ENCODE assay signal across 20 mouse cellular contexts in genomic region chr9:21816716-21817305, GRCm38 (mm10). TPM values are rescaled to one million over a fixed set of nuclear protein-coding genes. Genes with fewer than 3 reads are reported as not detected.
A peak's percentile ranks its signal among the peaks of the same experiment; 100 is the strongest.
DNase-seq lines count a peak whose midpoint lies in the region; ATAC-seq and TF ChIP-seq lines count a peak whose summit lies in the region.
"Had no signal": no experiment of that assay in that cellular context is flagged by ENCODE, and none has a peak within 500 bp of the region (broad histone marks: within the 10 kb centered on the region; RNA-seq: fewer than 3 reads in every experiment).

No protein-coding gene starts in this region.

- no peak overlapping the region for H3K4me3 ChIP-seq in forebrain, embryonic 10.5 days
- no peak overlapping the region for H3K4me3 ChIP-seq in forebrain, embryonic 16.5 days (replicated peaks; ENCODE audit: low read length)
- H3K4me3 ChIP-seq in midbrain, embryonic 11.5 days (ENCODE audit: low read depth, low read length): no peak overlapping the region
- no peak overlapping the region for H3K4me3 ChIP-seq in midbrain, embryonic 14.5 days (replicated peaks; ENCODE audit: low read depth, low read length)
- no peak overlapping the region for H3K4me3 ChIP-seq in liver, postnatal 0 days (ENCODE audit: low read depth, low read length)
- no peak overlapping the region for H3K4me3 ChIP-seq in thymus, adult 2 months (ENCODE audit: control insufficient read depth, insufficient read depth, low read length)
- no peak overlapping the region for H3K4me3 ChIP-seq in lung, adult 2 months (replicated peaks; ENCODE audit: extremely low read depth, low read depth, low read length)
- H3K4me3 ChIP-seq: embryonic facial prominence, embryonic 13.5 days; forebrain, embryonic 15.5 days; stomach, embryonic 15.5 days had no signal

- H3K36me3 ChIP-seq in forebrain, embryonic 10.5 days (replicated peaks): peaks cover 64% of the 10 kb centered on the region
- no peaks in the 10 kb centered on the region for H3K36me3 ChIP-seq in forebrain, embryonic 16.5 days (ENCODE audit: control insufficient read depth, insufficient read depth)
- H3K36me3 ChIP-seq in midbrain, embryonic 11.5 days (ENCODE audit: control insufficient read depth, insufficient read depth, low read length): no peaks in the 10 kb centered on the region
- 0 out of 2 replicates have a peak, but pooled peaks cover 2% of the 10 kb centered on the region for H3K36me3 ChIP-seq in midbrain, embryonic 14.5 days (ENCODE audit: control insufficient read depth, insufficient read depth, low read length)
- H3K36me3 ChIP-seq in liver, postnatal 0 days (replicated peaks; ENCODE audit: insufficient read depth, low read length): peaks cover 4% of the 10 kb centered on the region; the same call in 1 of the 2 replicates
- H3K36me3 ChIP-seq in thymus, adult 2 months (ENCODE audit: control insufficient read depth, insufficient read depth, low read length): no peaks in the 10 kb centered on the region
- H3K36me3 ChIP-seq: forebrain, embryonic 15.5 days had no signal

- 0 out of 2 replicates have a peak overlapping the region, but pooled peaks have one; percentile 15 for H3K27ac ChIP-seq in forebrain, embryonic 10.5 days
- H3K27ac ChIP-seq in forebrain, embryonic 16.5 days (ENCODE audit: low read length): no peak overlapping the region
- H3K27ac ChIP-seq in midbrain, embryonic 11.5 days (ENCODE audit: low read depth, low read length): no peak overlapping the region
- no peak overlapping the region for H3K27ac ChIP-seq in midbrain, embryonic 14.5 days (replicated peaks; ENCODE audit: low read depth, low read length)
- no peak overlapping the region for H3K27ac ChIP-seq in liver, postnatal 0 days (ENCODE audit: low read depth)
- no peak overlapping the region for H3K27ac ChIP-seq in thymus, adult 2 months (ENCODE audit: control insufficient read depth, insufficient read depth, low read length)
- H3K27ac ChIP-seq: embryonic facial prominence, embryonic 13.5 days; forebrain, embryonic 15.5 days; stomach, embryonic 15.5 days had no signal

- no peak for ATAC-seq in forebrain, embryonic 16.5 days
- ATAC-seq in midbrain, embryonic 11.5 days (ENCODE audit: low FRiP score): no peak
- no peak for ATAC-seq in midbrain, embryonic 14.5 days (ENCODE audit: low FRiP score, low TSS enrichment)
- ATAC-seq in liver, postnatal 0 days: 0 out of 2 replicates have a peak, but pooled peaks have one; percentile 33
- ATAC-seq: forebrain, embryonic 15.5 days had no signal

- 80% methylated on average over 9 of the region's 9 CpGs for WGBS in forebrain, embryonic 10.5 days
- 78% methylated on average over 9 of the region's 9 CpGs for WGBS in forebrain, embryonic 16.5 days
- WGBS in midbrain, embryonic 11.5 days: 76% methylated on average over 9 of the region's 9 CpGs
- WGBS in midbrain, embryonic 14.5 days: 76% methylated on average over 9 of the region's 9 CpGs
- 47% methylated on average over 9 of the region's 9 CpGs for WGBS in liver, postnatal 0 days (ENCODE audit: insufficient replicate concordance)
- WGBS in thymus, adult 2 months: 56% methylated on average over 9 of the region's 9 CpGs
- WGBS in lung, adult 2 months: 70% methylated on average over 9 of the region's 9 CpGs

- H3K9me3 ChIP-seq in forebrain, embryonic 10.5 days: no peaks in the 10 kb centered on the region
- H3K9me3 ChIP-seq in forebrain, embryonic 16.5 days (ENCODE audit: control insufficient read depth, low read length): no peaks in the 10 kb centered on the region
- no peaks in the 10 kb centered on the region for H3K9me3 ChIP-seq in midbrain, embryonic 11.5 days (ENCODE audit: control insufficient read depth, low read length)
- no peaks in the 10 kb centered on the region for H3K9me3 ChIP-seq in midbrain, embryonic 14.5 days (ENCODE audit: control insufficient read depth, low read length)
- H3K9me3 ChIP-seq in liver, postnatal 0 days (ENCODE audit: low read length): no peaks in the 10 kb centered on the region
- H3K9me3 ChIP-seq: embryonic facial prominence, embryonic 13.5 days; forebrain, embryonic 15.5 days; stomach, embryonic 15.5 days had no signal

- H3K4me2 ChIP-seq in forebrain, embryonic 16.5 days (ENCODE audit: low read length): no peak overlapping the region
- no peak overlapping the region for H3K4me2 ChIP-seq in midbrain, embryonic 11.5 days
- H3K4me2 ChIP-seq in midbrain, embryonic 14.5 days (ENCODE audit: low read length): no peak overlapping the region
- no peak overlapping the region for H3K4me2 ChIP-seq in liver, postnatal 0 days (ENCODE audit: low read depth, low read length)
- H3K4me2 ChIP-seq: embryonic facial prominence, embryonic 13.5 days; forebrain, embryonic 15.5 days; stomach, embryonic 15.5 days had no signal

- DNase-seq in forebrain, embryonic 10.5 days (ENCODE audit: extremely low spot score, low spot score): no peak
- peak; percentile 60 for DNase-seq in midbrain, embryonic 11.5 days (ENCODE audit: low spot score, missing footprints)
- no peak for DNase-seq in midbrain, embryonic 14.5 days
- no peak for DNase-seq in liver, postnatal 0 days
- peak; percentile 60 for DNase-seq in yolk sac, embryonic 10.5 days (ENCODE audit: low spot score)
- no peak for DNase-seq in thymus, adult 2 months
- DNase-seq in lung, adult 2 months: no peak
- DNase-seq: adrenal gland, adult 2 months; cerebellum, adult 9-10 months; gastrocnemius, postnatal 36 days; left cerebral cortex, postnatal 4 days; lung, adult 18-20 months; right cerebral cortex, postnatal 25 days; thymus, adult 18-20 months had no signal

- H3K9ac ChIP-seq in forebrain, embryonic 16.5 days (replicated peaks; ENCODE audit: low read depth, low read length): no peak overlapping the region
- H3K9ac ChIP-seq in midbrain, embryonic 11.5 days (ENCODE audit: low read length): no peak overlapping the region
- no peak overlapping the region for H3K9ac ChIP-seq in midbrain, embryonic 14.5 days (replicated peaks; ENCODE audit: low read length)
- H3K9ac ChIP-seq in liver, postnatal 0 days (replicated peaks): no peak overlapping the region
- H3K9ac ChIP-seq: embryonic facial prominence, embryonic 13.5 days; forebrain, embryonic 15.5 days; stomach, embryonic 15.5 days had no signal

- TF ChIP-seq POLR2A in thymus, adult 2 months (IDR thresholded peaks at IDR 0.05; ENCODE audit: control insufficient read depth, extremely low read depth, insufficient read depth, low read length, poor library complexity): no peak
- no peak for TF ChIP-seq POLR2A in lung, adult 2 months (IDR thresholded peaks at IDR 0.05; ENCODE audit: borderline replicate concordance, extremely low read depth, low read depth, low read length)

- TF ChIP-seq CTCF in liver, postnatal 0 days (IDR thresholded peaks at IDR 0.05; ENCODE audit: low read depth): no peak
- no peak for TF ChIP-seq CTCF in thymus, adult 2 months (IDR thresholded peaks at IDR 0.05; ENCODE audit: borderline replicate concordance, control insufficient read depth, extremely low read depth, insufficient read depth, low read length, poor library complexity)
- no peak for TF ChIP-seq CTCF in lung, adult 2 months (IDR thresholded peaks at IDR 0.05; ENCODE audit: insufficient read depth, low read length)

- H3K4me1 ChIP-seq in forebrain, embryonic 10.5 days: no peaks in the 10 kb centered on the region
- H3K4me1 ChIP-seq in forebrain, embryonic 16.5 days (replicated peaks; ENCODE audit: control insufficient read depth, insufficient read depth, low read length): peaks cover 16% of the 10 kb centered on the region
- H3K4me1 ChIP-seq in midbrain, embryonic 11.5 days (ENCODE audit: control insufficient read depth, insufficient read depth, low read length): no peaks in the 10 kb centered on the region
- H3K4me1 ChIP-seq in midbrain, embryonic 14.5 days (ENCODE audit: control insufficient read depth, insufficient read depth, low read length): no peaks in the 10 kb centered on the region
- no peaks in the 10 kb centered on the region for H3K4me1 ChIP-seq in liver, postnatal 0 days (ENCODE audit: insufficient read depth)
- H3K4me1 ChIP-seq in thymus, adult 2 months (replicated peaks; ENCODE audit: control insufficient read depth, insufficient read depth, low read length): no peaks in the 10 kb centered on the region
- H3K4me1 ChIP-seq in lung, adult 2 months (ENCODE audit: control insufficient read depth, insufficient read depth, low read length): no peaks in the 10 kb centered on the region
- H3K4me1 ChIP-seq: embryonic facial prominence, embryonic 13.5 days; stomach, embryonic 15.5 days had no signal

- TF ChIP-seq EP300 in liver, postnatal 0 days (IDR thresholded peaks at IDR 0.05; ENCODE audit: low read depth): no peak

- no peaks in the 10 kb centered on the region for H3K27me3 ChIP-seq in forebrain, embryonic 10.5 days (ENCODE audit: poor library complexity, severe bottlenecking)
- H3K27me3 ChIP-seq in forebrain, embryonic 16.5 days (replicated peaks; ENCODE audit: control insufficient read depth, insufficient read depth, low read length): no peaks in the 10 kb centered on the region
- no peaks in the 10 kb centered on the region for H3K27me3 ChIP-seq in midbrain, embryonic 11.5 days (ENCODE audit: control insufficient read depth, insufficient read depth, low read length)
- H3K27me3 ChIP-seq in midbrain, embryonic 14.5 days (ENCODE audit: control insufficient read depth, insufficient read depth, low read length): no peaks in the 10 kb centered on the region
- no peaks in the 10 kb centered on the region for H3K27me3 ChIP-seq in liver, postnatal 0 days (ENCODE audit: insufficient read depth, low read length)
- no peaks in the 10 kb centered on the region for H3K27me3 ChIP-seq in thymus, adult 2 months (ENCODE audit: control insufficient read depth, insufficient read depth, low read length)
- H3K27me3 ChIP-seq: embryonic facial prominence, embryonic 13.5 days; forebrain, embryonic 15.5 days; stomach, embryonic 15.5 days had no signal

RNA-seq across cellular contexts. Expression of gene Kank2, which starts 18.3 kb away (rescaled TPM):
- 8.6 and 8.9 TPM in 2 replicates for polyA plus RNA-seq in forebrain, embryonic 10.5 days (2016; fragmentation: Nextera tagmentation; extraction: Ambion mirVana)
- polyA plus RNA-seq in forebrain, embryonic 16.5 days (2015; fragmentation: Nextera tagmentation; extraction: Ambion mirVana): 3.2 and 3.7 TPM in 2 replicates
- 3.5 and 3.9 TPM in 2 replicates for polyA plus RNA-seq in midbrain, embryonic 11.5 days (2014; fragmentation: Nextera tagmentation; extraction: Ambion mirVana)
- polyA plus RNA-seq in midbrain, embryonic 14.5 days (2014; fragmentation: Nextera tagmentation; extraction: Ambion mirVana): 0.66 and 2.7 TPM in 2 replicates
- polyA plus RNA-seq in liver, postnatal 0 days (2015; fragmentation: Nextera tagmentation; extraction: Ambion mirVana): 2.8 and 3.7 TPM in 2 replicates
- polyA plus RNA-seq in thymus, adult 2 months (2012; rRNA removed): 9.1 and 12.6 TPM in 2 replicates
- 108 and 127 TPM in 2 replicates for polyA plus RNA-seq in lung, adult 2 months (2012; rRNA removed)

RNA-seq across cellular contexts. Expression of gene Angptl8, which starts 18.5 kb away (rescaled TPM):
- 0.62 and 0.94 TPM in 2 replicates for polyA plus RNA-seq in forebrain, embryonic 10.5 days (2016; fragmentation: Nextera tagmentation; extraction: Ambion mirVana)
- 0.51 TPM in 1 of 2 replicates, not detected in the other for polyA plus RNA-seq in forebrain, embryonic 16.5 days (2015; fragmentation: Nextera tagmentation; extraction: Ambion mirVana)
- polyA plus RNA-seq in midbrain, embryonic 11.5 days (2014; fragmentation: Nextera tagmentation; extraction: Ambion mirVana): 0.19 and 0.22 TPM in 2 replicates
- 0.34 TPM in 1 of 2 replicates, not detected in the other for polyA plus RNA-seq in midbrain, embryonic 14.5 days (2014; fragmentation: Nextera tagmentation; extraction: Ambion mirVana)
- polyA plus RNA-seq in liver, postnatal 0 days (2015; fragmentation: Nextera tagmentation; extraction: Ambion mirVana): 74.6 and 75.7 TPM in 2 replicates
- polyA plus RNA-seq in thymus, adult 2 months (2012; rRNA removed): 4.7 and 6.5 TPM in 2 replicates
- polyA plus RNA-seq in lung, adult 2 months (2012; rRNA removed): 7.4 and 8.2 TPM in 2 replicates
- polyA plus RNA-seq: cortical plate, adult 2 months; neural tube, embryonic 11.5 days had no signal

RNA-seq across cellular contexts. Expression of gene Dock6, which starts 35.6 kb away (rescaled TPM):
- polyA plus RNA-seq in forebrain, embryonic 10.5 days (2016; fragmentation: Nextera tagmentation; extraction: Ambion mirVana): 24.2 and 24.7 TPM in 2 replicates
- 11.8 and 12.0 TPM in 2 replicates for polyA plus RNA-seq in forebrain, embryonic 16.5 days (2015; fragmentation: Nextera tagmentation; extraction: Ambion mirVana)
- polyA plus RNA-seq in midbrain, embryonic 11.5 days (2014; fragmentation: Nextera tagmentation; extraction: Ambion mirVana): 15.1 and 15.9 TPM in 2 replicates
- 7.2 and 12.7 TPM in 2 replicates for polyA plus RNA-seq in midbrain, embryonic 14.5 days (2014; fragmentation: Nextera tagmentation; extraction: Ambion mirVana)
- 3.6 and 4.1 TPM in 2 replicates for polyA plus RNA-seq in liver, postnatal 0 days (2015; fragmentation: Nextera tagmentation; extraction: Ambion mirVana)
- polyA plus RNA-seq in thymus, adult 2 months (2012; rRNA removed): 27.7 and 30.8 TPM in 2 replicates
- 262 and 278 TPM in 2 replicates for polyA plus RNA-seq in lung, adult 2 months (2012; rRNA removed)

RNA-seq across cellular contexts. Expression of gene Spc24, which starts 56.7 kb away (rescaled TPM):
- 196 and 197 TPM in 2 replicates for polyA plus RNA-seq in forebrain, embryonic 10.5 days (2016; fragmentation: Nextera tagmentation; extraction: Ambion mirVana)
- 35.1 and 42.8 TPM in 2 replicates for polyA plus RNA-seq in forebrain, embryonic 16.5 days (2015; fragmentation: Nextera tagmentation; extraction: Ambion mirVana)
- 91.3 and 115 TPM in 2 replicates for polyA plus RNA-seq in midbrain, embryonic 11.5 days (2014; fragmentation: Nextera tagmentation; extraction: Ambion mirVana)
- 19.9 and 21.4 TPM in 2 replicates for polyA plus RNA-seq in midbrain, embryonic 14.5 days (2014; fragmentation: Nextera tagmentation; extraction: Ambion mirVana)
- 38.4 and 41.4 TPM in 2 replicates for polyA plus RNA-seq in liver, postnatal 0 days (2015; fragmentation: Nextera tagmentation; extraction: Ambion mirVana)
- 59.0 and 75.8 TPM in 2 replicates for polyA plus RNA-seq in thymus, adult 2 months (2012; rRNA removed)
- 2.9 and 3.2 TPM in 2 replicates for polyA plus RNA-seq in lung, adult 2 months (2012; rRNA removed)

Comparison
In these comparisons a context has a peak if more than half of its experiments do, and no peak if none do; other contexts are left out.
1. DNase-seq: peak in midbrain, embryonic 11.5 days (single experiment) and yolk sac, embryonic 10.5 days (single experiment); none in forebrain, embryonic 10.5 days (single experiment), midbrain, embryonic 14.5 days (single experiment), liver, postnatal 0 days (single experiment), thymus, adult 2 months (single experiment) and lung, adult 2 months (single experiment).